Mouse (Mus musculus) ES-CJ7 (cell line): ENCODE results near the gene Gm26741.

Source experiments
- DNase-seq: peaks from one replicate; pipeline ENCODE4 v3.0.0; 2011; ENCODE audit warnings: low read depth, low spot score

The Gm26741 gene

DNA sequence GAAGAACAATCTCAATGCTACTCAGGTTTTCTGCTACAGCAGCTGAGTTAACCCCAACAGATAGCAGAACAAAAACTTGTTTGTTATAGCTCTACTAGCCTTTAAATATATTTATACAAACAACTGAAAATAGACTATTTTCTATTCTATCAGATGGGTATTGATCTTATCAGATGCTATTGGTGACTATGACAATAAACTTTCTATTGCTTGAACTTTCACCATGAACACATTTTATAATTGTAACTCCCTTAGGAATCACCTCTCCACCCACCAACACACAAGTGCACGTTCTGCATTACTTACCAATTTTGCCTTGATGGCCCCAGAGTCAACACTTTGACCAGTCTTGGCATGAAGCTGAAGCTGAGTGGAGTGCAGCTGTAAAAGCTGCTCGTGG, at the start of gene Gm26741:
Gene Gm26741 (plus strand): TSS at position 301 of the 400 bp plus-strand sequence.
- DNase-seq, result no peak

DNA sequence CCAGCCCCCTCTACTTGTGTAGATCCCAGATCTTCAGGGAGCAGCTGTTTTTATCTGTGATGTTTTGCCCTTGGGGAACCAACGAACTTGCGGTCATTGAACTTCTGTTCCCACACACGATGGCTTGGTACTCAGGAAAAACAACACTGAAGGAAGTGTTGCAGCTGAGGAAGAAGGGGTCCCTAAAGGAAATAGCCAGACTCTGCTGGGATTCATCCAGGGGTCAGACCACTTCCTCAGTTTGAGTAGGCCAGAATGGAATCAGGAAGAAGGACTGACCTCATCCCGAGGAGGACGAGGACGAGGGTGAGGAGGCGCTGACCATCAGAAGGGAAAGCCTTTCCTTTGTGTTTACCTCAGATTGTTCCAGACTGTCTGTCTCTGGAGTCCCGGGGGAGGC, 49.4 kb upstream of the Gm26741 start:
- no peak for DNase-seq

DNA sequence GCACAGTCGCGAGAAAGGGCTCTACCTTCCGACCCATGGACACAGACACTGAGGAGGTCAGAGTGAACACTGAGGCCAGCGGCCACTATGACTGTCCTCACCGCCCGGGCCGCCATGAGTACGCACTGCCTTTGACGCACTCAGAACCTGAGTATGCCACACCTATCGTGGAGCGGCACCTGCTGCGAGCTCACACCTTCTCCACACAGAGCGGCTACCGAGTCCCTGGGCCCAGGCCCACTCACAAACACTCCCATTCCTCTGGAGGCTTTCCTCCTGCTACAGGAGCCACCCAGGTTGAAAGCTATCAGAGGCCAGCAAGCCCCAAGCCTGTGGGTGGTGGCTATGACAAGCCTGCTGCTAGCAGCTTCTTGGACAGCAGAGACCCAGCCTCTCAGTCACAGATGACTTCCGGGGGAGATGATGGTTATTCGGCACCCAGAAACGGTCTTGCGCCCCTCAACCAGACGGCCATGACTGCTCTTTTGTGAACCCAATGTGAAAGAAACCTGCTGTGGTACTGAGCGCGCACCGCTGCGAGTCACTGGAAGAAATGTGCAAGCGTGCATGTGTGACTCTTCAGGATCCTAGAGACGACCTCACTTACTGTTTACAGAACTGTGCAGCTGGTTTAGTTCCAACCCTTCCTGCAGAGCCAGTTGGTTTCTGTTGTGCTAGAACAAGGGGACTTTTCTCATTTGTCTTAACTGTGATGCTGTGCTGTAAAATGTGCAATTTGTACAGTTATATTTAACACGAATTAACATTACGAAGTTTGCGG, 38.9 kb upstream of the Gm26741 start:
- DNase-seq, result no peak

DNA sequence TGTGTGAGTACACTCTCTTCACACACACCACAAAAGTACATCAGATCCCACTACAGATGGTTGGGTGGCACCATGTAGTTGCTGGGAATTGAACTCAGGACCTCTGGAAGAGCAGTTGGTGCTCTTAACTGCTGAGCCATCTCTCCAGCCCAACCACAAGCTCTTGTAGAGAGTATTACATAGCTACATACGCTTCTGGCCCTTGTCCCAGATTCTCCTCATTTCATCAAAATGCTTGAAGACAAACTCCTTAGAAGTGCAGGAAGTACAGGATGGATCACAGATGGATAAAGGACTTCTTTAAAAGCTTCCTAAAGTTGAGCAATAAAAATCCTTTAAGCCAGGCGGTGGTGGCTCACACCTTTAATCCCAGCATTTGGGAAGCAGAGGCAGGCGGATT, 36.6 kb upstream of the Gm26741 start:
- DNase-seq, result no peak

DNA sequence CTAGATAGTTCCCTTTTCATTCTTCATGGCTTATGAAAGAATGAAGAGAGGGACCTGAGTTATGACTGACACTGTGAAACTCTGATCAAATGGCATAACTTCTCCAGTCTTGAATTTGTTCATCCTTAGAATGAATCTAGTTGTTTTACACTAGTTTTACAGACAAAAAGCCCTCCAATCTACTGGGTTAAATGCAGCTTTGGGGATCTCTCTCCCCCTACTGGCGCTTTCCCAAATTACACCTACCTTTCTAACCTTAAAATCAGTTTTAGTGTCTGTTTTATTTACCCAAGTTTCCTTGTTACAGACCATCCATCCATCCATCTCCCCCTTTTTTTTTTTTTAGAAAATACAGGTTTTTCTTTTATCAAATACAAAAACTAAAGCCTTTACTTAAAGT, 27.6 kb upstream of the Gm26741 start:
- DNase-seq, result peak; percentile 46

DNA sequence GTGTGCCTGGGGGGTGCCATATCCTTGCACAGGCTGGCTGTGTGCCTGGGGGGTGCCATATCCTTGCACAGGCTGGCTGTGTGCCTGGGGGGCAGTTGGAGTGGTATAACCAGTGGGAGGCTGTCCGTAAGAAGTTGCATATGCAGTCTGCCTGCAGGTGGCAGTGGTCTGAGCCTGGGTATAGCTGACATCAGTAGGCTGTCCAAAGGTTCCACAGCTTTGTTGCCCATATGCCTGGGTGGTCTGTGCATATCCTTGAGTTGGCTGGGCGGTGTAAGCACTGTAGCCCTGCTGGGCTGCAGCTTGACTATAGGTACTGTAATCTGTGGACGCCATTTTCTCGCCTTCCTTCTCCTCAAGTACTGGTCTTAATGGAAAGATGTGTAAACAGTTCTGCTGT, 15.2 kb upstream of the Gm26741 start:
- DNase-seq, result peak; percentile 83

DNA sequence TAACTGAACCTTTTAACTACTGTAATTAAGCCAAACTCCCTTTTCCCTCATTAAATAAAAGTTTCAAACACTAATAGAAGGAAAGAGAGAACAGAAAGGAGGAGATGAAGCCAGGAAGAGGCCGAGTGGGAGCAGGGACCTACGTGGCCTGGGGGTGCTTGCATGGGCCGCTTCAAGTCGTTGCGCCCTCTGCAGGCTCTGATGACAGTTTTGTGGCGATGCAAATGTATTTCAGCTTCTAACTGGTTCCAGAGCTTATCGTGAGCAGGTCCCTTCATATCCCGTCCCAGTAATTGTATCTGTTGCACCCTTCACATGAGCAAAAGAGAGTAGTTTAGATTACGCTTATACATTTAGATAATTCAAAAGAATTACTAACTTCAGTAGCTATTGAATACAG, 5.4 kb upstream of the Gm26741 start:
- DNase-seq, result peak; percentile 77

DNA sequence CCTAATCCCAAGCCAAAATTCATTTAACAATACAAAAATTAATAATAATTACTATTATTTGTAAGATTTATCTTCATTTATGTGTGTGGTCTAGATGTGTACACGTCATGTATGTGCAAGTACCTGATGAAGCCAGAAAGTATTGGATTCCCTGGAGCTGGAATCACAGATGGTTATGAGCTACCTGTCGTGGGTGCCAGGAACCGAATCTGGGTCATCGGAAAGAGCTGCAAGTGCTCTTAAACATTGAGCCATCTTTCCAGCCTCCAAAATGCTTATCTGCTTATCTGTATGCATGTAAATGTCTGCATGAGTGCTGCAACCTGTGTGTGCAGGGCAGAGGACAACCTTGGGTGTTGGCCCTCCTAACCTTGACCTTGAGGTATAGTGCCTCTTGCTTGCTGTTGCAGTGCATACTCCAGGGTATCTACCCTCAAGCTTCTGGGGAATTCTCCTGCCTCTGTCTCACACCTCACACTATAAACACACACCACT, 1.7 kb downstream of the Gm26741 start:
- DNase-seq, result no peak

DNA sequence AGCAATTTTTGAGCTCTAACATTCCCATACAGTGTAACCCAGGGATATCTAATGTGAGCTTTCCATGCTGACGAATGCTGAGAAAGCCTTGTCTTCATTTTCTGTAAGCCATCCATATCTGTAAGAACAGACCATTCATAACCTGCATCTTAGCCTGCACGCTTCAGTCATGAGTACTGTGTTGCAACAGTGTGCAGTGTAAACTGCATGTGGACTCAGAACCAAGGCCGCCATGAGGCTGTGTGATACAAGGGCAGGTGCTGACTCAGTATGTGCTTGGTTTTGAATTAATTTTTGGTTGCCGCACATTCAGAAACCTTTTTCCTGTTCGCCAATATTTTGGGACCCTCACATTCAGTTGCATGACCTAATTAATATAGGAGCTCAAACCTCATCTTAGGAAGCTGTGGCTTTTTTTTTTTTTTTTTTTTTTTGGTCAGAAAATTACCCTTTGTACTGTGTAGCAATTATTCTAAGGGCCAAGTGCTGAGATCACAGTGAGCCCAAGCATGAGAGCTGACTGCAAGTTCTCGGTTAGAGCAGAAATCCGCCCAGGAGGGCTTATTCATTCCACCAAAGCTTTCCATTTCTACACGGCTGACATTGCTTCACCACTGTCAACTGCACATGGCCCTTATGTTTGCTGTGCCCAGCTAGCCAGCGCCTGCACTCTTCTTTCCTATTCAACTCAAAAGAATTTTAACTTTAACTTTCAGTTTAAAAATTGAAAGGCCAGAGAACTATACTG, 2.5 kb downstream of the Gm26741 start:
- DNase-seq, result no peak

DNA sequence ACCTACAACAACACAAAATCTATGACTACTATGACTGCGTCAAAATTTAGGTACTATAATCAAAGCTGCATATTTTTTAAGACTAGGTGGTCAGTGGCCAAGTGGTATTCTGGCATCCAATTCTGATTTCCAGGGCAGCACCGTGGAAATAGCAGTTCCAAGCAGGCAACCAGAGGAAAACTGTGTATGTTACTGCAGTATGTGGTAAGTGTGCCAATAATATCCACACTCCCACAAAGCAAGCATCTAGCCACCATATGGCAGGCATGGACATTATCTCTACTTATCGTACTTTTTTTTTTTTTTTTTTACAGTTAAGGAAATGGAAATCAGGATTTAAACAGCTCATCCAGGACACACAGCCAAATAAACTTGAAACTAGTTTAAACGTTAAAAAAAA, 9.8 kb downstream of the Gm26741 start:
- no peak for DNase-seq

DNA sequence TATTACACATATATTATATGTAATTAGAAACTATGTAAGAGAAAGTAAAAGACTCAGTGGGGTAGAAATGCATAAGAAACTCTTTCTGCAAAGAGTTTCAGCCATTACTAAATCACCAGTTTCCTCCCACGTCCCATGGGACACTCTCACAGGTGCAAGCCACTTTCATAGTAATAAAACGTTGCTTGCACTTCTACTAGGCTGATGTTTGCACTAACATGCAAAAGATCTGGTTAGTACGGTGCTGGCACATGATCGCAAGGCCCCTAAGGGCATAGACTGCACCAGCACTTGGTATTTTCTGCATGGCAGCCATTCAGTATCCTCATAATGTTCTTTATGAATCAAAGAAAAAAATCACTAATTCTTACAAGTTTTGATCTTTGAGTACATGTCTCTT, 15.3 kb downstream of the Gm26741 start:
- no peak for DNase-seq

DNA sequence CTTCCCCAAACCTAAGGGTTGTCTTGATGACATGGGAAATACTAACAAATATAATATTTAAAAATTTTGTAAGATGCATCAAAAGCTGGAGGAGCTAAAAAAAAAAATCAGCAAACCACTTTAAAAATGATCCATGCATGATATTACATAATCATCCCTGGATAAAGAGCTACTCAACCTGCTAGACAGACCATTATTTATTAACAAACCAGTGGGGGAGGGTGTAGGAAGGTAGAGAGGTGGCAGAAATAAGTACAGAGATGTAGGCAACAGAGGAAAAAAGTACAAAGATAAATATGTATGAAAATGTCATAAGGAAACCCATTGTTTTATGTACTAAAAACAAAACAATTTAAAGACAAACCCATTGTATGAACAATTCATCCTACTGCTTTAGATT, 16.1 kb downstream of the Gm26741 start:
- no peak for DNase-seq

DNA sequence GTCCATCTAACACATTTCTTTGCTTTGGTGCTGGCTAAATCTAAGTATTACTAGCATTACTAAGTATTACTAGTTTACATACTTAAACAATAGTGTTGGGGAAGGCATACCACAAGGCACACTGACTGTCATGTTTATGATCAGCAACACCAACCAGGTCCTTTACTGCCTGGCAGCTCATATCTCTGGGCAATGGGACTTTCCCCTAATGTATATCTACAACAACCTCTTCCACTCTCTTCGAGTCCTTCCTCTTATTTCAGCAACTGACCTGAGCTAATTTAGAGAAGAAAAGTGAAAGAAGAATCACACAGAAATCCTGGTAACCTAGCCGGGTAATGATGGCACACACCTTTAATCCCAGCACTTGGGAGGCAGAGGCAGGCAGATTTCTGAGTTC, 17.9 kb downstream of the Gm26741 start:
- DNase-seq, result no peak

DNA sequence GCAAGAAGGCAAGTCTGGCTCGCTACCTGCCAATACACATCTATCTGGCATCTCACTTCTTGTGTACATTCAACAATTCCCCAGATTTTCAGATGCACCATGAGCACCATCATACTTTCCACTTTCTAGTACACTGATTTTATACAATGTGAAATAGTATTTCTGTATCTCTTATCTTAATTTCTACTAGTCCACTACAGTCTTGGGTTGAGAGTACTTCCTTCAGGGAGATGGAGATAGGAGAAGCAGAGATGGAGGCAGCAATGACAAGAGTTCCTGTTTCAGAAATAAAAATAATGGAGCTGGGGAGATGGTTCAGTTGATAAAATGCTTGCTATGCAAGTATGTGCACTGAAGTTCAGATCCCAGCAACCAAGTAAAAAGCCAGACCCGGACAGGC, 19.2 kb downstream of the Gm26741 start:
- DNase-seq, result no peak

DNA sequence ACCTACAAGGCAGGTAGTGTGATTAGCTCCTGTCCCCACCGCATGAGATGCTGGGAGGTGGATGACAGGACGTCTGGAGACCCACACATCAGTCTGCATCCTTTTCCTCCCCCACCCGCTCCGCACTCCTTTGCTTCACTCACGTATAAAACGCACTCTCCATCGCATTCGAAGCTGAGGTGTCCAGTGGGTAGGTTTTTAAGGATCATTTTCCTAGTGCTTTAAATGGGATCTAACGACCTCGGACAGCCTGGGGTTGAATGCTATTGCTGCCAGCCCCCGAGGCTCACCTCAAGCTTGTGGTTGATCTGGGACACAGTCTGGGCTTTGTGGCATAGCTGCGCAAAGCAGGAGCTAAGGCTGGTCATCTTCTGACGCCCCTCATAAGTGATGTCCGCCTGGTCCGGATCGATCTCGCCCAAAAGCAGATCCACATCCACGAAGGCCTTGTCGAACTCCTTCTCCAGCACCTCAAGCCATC, 22.8 kb downstream of the Gm26741 start:
- DNase-seq, result peak; percentile 25

DNA sequence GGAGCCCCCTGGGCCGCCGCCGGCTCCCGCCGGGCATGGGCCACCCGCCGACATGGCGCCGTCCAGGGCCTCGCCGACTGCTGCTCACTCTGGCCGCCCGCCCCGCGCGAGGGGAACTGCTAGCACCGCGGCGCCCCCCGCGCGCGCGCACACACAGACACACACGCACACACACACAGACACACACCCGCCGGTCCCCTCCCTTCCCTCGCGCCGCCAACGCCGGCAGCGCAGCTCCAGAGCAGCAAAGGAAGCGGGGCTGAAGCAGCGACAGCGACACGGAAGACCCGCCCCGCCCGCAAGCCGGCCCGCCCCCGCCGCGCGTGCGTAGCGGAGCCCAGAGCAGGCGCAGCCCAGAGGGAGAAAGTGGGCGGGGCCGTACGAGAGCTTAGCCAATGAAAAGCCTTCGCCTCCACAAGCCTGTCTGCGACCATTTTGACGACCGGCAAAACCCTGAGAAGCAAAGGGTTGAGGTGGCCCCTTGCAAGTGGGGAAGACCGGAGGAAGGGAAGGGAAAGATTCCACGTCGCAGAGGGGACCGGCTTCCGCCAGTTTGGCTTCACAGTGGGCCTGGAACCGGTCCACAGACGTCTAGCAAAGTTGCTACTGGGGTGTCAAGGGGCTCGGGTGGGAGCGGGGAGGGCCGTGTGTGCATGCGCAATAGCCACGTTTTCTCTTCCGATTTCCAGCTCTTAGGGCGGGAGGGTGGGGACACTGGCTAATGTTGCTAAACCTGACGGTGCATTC, 23.5 kb downstream of the Gm26741 start, which contains the start of gene Gopc:
Gene Gopc (minus strand): TSS at position 280 of the 747 bp plus-strand sequence.
- peak; percentile 96 for DNase-seq

DNA sequence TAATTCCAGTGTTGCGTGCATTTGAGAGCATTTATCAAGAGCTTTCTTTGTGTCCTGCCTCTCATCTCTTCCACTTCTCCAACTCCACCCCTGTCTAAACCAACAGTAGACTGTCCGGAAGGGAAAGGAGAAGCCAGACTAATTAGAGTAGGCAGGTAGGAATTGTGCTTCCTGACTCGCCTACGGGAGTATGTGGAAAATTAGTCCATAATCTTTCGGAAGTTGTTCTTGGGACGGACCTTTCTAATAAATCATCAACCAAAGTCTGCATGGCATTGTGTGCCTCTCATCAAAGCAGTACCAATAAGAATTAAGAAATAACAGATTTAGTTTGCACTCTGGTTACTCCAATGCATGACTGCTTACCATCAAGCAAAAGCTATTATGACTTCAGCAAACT, 24.5 kb downstream of the Gm26741 start:
- no peak for DNase-seq

DNA sequence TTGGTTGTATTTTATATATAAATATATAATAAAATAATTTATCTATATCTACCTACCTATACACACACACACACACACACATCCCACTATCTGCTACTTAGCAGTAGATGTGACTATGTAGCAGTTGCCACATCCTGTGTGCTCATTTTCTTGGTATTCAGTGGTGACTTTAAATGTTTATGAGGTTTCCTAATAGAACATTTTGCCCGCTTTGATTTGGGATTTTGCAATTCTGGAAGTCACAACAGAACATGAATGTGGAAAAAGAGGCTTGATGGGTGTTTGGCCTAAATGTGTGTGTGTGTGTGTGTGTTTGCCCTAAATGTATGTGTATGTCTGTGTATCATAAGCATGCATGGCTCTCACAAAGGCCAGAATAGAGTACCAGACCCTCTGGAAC, 25.0 kb downstream of the Gm26741 start:
- no peak for DNase-seq

DNA sequence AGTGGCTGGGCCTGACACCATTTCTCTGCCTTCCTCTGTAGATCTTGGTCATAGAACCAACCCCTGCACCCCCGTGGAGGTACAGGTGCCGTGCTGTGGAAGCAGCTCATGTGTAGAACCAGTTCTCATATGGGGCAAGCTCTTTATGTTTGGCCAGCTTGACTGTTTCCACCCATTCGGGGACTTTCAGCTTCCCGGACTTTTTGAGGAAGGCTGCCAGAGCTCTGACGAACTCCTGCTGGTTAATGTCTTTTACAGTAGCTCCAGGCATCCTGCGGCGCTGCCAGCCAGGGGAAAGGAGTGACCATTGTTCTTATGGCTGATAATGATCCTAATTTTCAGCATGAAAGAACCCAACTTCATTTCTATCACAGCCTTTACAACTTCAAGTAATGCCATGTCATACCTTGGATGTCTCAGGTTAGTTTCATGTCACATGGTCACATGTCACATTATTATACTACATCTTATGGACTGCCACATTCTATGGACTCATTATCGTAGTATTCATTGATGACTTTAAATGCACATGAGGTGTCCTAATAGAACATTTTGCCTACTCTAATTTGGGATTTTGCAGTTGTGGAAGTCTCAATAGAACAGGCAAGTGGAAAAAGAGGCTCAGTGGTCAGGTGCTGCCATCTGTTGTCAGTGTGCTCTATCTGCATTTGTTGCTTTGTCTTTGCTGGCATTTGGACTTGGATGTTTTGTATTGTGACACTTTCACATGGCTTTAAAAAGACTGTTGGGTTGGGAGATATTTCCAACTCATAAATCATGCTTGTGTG, 26.4 kb downstream of the Gm26741 start:
- DNase-seq, result peak; percentile 71

DNA sequence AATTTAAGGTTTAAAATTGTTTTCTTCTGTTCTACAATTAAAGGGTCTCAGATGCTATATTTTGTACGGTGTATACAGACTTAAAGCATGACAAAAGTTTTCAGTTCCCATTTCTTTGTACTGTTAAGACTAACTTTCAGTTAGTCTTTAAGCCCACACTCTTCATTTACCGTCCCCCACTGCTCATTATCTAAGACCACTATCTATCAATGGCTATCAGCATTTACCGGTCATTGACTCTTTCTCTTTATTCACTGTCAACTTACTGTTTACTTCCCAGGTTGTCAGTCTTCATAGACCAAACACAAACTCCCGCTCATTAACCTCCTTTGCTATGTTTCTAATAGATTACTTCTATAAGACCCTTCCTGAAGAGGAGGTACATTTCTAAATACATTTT, 28.6 kb downstream of the Gm26741 start:
- no peak for DNase-seq

DNA sequence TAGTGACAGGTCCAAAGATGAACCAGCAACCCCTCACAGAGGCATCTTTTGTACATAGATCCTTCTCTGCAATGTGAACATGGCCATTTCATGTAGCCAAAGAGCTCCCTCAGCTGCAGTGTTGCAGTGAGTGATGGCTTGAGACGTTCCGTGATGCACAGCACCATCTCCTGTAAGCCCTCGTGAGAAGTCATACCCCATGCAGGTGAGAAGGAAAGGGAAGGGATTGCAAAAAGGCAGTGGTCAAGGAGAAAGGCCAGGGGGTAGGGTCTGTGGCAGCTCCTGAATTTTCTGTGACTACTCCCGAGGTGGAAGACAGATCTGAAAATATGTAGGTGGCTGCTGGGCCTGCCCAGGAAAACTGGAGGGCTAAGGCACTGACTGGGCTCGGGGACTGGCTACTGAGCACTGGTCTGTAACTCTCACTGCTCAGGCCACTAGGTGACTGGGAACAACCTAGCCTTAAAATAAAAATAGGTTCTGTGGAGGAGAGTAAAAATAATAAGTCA, 30.4 kb downstream of the Gm26741 start, which contains the start of gene Nepn:
Gene Nepn (plus strand): TSS at position 51 of the 509 bp plus-strand sequence.
- no peak for DNase-seq
